Mouse (Mus musculus): ENCODE results near the gene Hrh2.

The Hrh2 gene

DNA sequence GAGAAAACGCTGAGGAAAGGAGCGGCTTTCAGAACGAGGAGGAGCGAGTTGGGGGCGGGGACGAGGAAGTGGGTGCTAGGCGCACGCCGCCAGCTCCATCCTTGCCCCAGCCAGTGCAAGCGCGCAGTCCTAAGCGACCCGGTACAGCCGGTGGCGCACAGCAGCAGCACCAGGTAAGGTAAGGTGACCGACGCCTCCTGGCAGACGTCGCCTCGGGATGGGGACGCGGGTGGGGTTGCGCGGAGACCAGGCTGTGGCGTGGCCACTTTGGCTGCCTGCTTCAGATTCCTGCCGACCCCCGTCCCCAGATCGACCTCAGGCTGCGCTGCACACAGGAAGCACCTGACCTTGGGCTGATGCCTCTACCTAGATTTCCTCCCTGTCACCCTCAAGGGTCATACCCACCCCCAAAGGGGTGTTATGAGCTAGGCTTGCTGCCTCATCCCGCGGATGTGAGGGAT is at the start of gene Hrh2:
Hrh2 (plus strand) TSS at position 109 of the 461 bp plus-strand sequence.
- DNase-seq (ENCODE audit: low spot score) = no peak

DNA sequence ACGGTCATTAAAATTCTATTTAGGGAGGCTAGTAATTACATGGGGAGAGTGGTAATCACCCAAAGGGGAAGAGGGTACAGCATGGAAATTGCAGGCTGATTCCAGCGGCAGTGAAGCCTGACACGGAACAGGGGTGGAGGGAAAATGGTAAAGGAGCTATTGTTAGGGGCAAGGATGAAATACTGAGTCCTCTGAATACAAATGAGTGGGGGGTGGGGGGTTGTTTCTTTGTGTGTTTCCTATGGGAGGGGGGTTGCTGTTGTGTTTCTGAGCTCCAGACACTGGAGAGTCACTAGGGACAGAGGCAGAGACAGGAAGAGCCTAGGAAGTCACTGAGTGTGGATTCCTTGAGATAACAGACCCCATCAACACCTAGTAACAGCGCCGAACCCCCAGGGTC is 48.1 kb upstream of the Hrh2 start:
- DNase-seq (ENCODE audit: low spot score) = no peak

- no peak for DNase-seq (ENCODE audit: low spot score)
These were observed 47.3 kb upstream of the Hrh2 start for GRCm38 (mm10) chr13:54144624-54145023.

GRCm38 (mm10) chr13:54147328-54147727 is 44.6 kb upstream of the Hrh2 start:
- no peak for DNase-seq (ENCODE audit: low spot score)

- no peak for DNase-seq (ENCODE audit: low spot score)
These were observed 39.5 kb upstream of the Hrh2 start for GRCm38 (mm10) chr13:54152421-54152820.

DNA sequence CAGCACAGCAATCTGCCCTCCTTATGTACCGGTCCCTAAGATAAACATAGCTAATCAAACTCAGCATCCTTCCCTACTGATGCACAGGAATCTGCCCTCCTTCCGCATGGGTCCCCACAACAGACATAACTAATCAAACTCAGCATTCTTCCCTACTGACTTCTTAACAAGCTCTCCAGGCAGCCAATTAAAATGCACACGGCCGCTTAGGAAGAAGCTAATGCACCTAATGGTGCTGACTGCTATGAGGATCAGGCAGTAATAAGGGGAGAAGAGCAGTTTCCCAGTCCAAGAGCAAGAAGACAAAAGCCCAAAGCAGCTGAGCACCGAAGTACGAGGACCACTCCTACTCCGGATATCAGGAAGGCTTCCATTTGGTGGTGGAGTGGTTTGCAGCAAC is 39.0 kb upstream of the Hrh2 start:
- no peak for DNase-seq (ENCODE audit: low spot score)

GRCm38 (mm10) chr13:54153672-54154218 is 38.2 kb upstream of the Hrh2 start:
- no peak for DNase-seq (ENCODE audit: low spot score)

DNA sequence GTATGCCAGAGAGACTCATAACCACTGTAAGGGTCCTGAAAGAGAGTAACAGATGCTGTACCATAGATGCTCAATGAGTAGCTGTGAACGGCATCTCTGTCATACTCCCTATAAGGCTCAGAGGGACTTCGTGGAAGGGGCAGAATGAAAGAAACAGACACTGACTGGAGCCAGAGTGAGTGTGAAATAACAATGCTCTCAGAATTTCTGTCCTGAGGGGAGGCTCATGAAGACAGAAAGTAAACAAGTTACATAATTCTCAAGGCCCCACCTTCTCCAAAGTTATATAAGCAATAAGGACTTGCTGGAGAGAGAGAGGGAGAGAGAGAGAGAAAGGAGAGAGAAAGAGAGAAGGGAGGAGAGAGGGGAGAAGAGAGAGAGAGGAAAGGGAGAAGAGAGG is 36.1 kb upstream of the Hrh2 start:
- no peak for DNase-seq (ENCODE audit: low spot score)

GRCm38 (mm10) chr13:54159256-54159655 is 32.7 kb upstream of the Hrh2 start:
- DNase-seq (ENCODE audit: low spot score) = no peak

DNA sequence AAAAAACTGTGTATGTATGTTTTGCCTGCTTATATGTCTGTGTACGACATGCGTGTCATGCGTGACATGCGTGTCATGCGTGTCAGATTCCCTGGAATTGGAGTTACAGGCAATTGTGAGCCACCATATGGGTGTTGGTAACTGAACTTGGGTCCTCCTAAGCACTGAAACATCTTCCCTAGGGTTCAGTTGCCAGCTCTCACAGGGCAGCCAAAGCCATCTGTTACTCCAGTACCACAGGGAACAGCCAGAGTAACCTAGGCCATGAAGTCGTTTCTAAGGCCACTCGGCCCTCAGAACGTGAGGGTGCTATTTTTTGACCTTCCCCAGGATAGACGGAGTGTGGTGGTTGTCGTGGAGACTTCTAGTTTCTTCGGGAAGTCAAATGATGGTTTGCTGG is 32.2 kb upstream of the Hrh2 start:
- DNase-seq (ENCODE audit: low spot score) = no peak

DNA sequence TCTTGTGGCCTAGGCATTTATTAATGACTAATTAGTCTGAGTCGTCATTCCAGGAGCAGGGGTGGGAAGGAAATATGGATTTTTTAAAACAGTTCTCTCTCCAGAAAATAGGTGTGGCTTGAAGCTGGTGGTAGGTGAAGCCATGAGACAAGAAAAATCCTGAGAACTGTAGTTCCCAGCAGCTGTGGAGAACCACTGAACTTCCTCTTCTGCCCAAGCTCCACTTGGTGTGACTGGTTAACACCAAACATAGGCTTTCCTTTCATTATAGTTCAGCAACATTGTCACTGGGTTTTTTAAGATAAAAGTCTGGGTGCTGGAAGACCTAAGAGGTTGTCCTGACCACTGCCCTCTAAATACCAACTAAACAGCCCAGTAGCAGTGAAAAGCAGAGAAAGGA is 31.4 kb upstream of the Hrh2 start:
- DNase-seq (ENCODE audit: low spot score) = no peak

- DNase-seq (ENCODE audit: low spot score) = no peak
These were observed 30.4 kb upstream of the Hrh2 start for GRCm38 (mm10) chr13:54161514-54161913.

GRCm38 (mm10) chr13:54163363-54163762 is 28.6 kb upstream of the Hrh2 start:
- DNase-seq (ENCODE audit: low spot score) = no peak

- DNase-seq (ENCODE audit: low spot score) = no peak
These were observed 27.5 kb upstream of the Hrh2 start for GRCm38 (mm10) chr13:54164462-54164861.

DNA sequence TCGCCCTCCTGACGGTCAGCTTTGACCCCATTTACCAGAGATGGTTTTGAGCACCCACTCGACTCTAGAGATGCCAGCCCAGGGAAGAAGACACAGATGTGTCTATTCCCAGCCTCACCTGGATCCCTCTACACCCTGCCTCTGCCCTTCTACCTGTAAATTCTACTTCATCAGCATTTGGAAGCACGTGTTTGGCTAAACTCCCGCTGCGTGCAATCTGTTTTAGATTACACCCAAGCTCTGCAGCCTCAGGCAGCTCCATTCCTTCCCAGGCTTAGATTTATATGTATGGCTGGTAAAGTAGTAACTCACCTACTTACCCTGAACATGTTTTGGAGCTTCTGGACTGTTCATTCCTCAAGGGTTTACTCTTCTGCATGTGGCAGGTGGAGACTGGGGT is 26.9 kb upstream of the Hrh2 start:
- DNase-seq (ENCODE audit: low spot score) = no peak

DNA sequence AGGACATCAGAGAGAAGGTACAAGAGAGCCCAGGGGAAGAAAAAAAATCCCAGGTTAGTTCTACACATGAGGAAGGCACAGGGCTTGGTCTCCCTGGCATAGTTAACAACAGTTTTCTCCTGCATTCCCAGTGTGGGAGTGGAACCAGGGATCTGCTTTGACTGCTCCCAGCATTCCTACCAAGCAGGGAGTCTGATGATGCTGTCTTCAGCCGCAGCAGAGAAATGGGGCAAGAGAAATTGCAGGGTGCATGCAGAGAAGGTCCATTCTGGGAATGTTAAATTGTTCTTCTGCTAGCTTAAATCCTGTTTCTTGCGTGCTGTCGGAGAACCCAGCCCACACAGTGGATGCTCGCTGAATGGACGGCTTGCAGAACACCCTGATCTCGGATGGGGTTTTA is 26.2 kb upstream of the Hrh2 start:
- no peak for DNase-seq (ENCODE audit: low spot score)

GRCm38 (mm10) chr13:54167036-54167435 is 24.9 kb upstream of the Hrh2 start:
- DNase-seq (ENCODE audit: low spot score) = no peak

DNA sequence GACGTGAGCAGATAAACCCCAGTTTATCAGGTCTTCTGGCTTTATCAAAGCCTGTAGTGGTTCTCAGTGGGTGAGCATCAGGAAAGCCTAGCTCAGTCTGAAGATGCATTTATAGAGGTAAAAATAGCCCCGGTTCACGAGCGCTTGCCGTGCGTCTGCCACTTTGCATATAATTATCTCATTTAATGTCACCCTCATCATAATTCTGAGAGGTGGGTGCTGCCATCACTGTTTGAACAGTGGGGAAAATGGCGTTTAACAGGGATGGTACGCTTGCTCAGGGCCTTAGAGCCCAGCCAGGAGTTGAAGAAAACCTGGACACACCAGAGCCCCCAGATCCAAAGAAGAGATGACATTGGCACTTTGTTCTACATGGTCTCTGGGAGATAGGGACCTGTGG is 23.3 kb upstream of the Hrh2 start:
- DNase-seq (ENCODE audit: low spot score) = no peak

DNA sequence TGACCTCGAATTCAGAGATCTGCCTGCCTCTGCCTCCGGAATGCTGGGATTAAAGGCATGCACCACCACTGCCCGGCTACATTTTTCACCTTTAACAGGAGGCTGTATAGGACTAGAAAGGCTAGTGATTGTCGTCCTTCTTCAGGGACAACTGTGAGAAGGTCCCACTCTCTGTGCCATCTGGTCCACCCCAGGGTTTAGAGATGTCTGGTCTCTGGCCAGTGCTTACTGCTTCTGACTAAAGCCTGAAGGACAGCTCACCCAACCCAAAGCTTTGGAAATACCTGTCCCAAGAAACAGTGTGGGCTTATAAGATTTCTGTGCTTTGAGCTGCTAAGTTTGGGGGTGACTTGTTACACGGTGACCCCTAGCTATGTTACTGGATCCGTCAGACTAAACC is 21.6 kb upstream of the Hrh2 start:
- DNase-seq (ENCODE audit: low spot score) = no peak

GRCm38 (mm10) chr13:54171346-54171745 is 20.6 kb upstream of the Hrh2 start:
- no peak for DNase-seq (ENCODE audit: low spot score)

GRCm38 (mm10) chr13:54171761-54172160 is 20.2 kb upstream of the Hrh2 start:
- no peak for DNase-seq (ENCODE audit: low spot score)

DNA sequence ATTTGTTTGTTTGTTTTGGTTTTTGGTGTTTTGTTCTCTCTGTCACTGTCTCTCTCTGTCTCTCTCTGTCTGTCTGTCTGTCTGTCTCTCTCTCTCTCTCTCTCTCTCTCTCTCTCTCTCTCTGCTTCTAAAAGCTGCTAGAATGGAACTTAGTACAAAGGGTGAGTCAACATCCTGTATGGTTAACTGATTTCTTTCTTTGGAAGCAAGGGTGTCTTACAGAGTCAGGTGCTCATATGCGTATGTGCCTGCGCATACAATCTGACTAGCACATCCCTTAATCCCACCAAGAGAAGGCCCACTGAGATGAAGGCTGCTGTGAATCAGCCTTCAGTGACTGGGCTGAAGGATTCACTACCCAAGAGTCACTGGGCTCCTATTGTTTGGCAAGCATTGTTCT is 18.0 kb upstream of the Hrh2 start:
- DNase-seq (ENCODE audit: low spot score) = no peak

DNA sequence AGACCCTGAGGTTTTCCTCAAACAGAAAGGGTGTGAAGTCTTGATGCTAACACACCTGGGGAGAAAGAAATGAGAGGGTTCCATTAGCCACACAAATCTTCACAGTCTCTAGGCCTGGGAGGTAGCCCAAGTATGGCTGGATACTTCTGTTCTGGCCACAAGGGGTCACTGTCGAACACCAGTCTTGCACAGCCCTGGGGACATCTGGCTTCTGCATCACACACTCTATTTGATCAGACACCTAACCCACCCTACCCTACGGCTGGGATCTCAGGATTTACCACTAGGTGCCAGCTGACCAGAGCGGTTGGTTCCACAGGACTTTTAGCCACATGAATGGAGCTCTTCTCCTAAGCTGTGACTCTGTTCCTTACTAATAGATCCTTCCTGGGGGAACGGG is 17.2 kb upstream of the Hrh2 start:
- DNase-seq (ENCODE audit: low spot score) = no peak

DNA sequence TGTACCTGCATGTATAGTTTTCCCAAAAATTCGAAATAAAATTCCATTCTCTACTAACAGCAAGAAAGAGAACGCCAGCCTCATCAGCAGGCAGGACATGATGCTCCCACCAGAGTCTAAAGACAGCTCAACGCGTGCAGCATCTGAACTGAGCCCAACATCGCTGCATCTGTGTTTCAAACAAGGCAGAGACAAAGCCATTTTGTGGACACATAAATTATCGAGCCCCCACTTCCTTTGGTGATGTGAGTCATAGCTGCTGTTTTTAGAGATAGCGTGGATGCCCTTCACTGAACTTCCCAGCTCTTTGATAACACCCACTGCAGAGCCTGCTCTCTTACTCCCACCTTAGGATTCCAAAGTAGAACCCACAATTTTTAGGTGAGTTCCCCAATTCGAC is 16.5 kb upstream of the Hrh2 start:
- no peak for DNase-seq (ENCODE audit: low spot score)

All from MN1 (cell line).